Mouse (Mus musculus) heart, embryonic 11.5 days (tissue): Measurements from ENCODE around the gene Gla. TPM values are rescaled to one million over a fixed set of nuclear protein-coding genes. Genes with fewer than 3 reads are reported as not detected.

Experiments used
- ATAC-seq: fragments of 200-750 bp; cut with Nextera tagmentation; replicated peaks from 2 replicates; pipeline ENCODE4 v1.8.0; 2017; ENCODE audit warnings: moderate library complexity; ENCODE audit not compliant: insufficient number of reproducible peaks, low FRiP score, low TSS enrichment
- H3K27ac ChIP-seq: fragments of 300-500 bp; sonication (generic); 2 replicates; pipeline ENCODE4 v1.5.1; 2014; ENCODE audit warnings: mild to moderate bottlenecking, low read depth, low read length
- H3K27me3 ChIP-seq: fragments of 300-500 bp; sonication (generic); 2 replicates; pipeline ENCODE4 v1.6.1; 2014; ENCODE audit warnings: mild to moderate bottlenecking, low read length, mixed read lengths; ENCODE audit not compliant: control insufficient read depth, insufficient read depth
- H3K36me3 ChIP-seq: fragments of 300-500 bp; sonication (generic); 2 replicates; pipeline ENCODE4 v1.6.1; 2014; ENCODE audit warnings: mild to moderate bottlenecking, low read length, moderate library complexity, mixed read lengths; ENCODE audit not compliant: control insufficient read depth, insufficient read depth
- H3K4me1 ChIP-seq: fragments of 300-500 bp; sonication (generic); 2 replicates; pipeline ENCODE4 v1.6.1; 2014; ENCODE audit warnings: low read length; ENCODE audit not compliant: control insufficient read depth, insufficient read depth
- H3K4me2 ChIP-seq: fragments of 300-500 bp; sonication (generic); 2 replicates; pipeline ENCODE4 v1.6.1; 2014; ENCODE audit warnings: mild to moderate bottlenecking, moderate library complexity
- H3K4me3 ChIP-seq: fragments of 300-500 bp; sonication (generic); 2 replicates; pipeline ENCODE4 v1.5.1; 2014; ENCODE audit warnings: low read depth, low read length
- H3K9ac ChIP-seq: fragments of 300-500 bp; sonication (generic); 2 replicates; pipeline ENCODE4 v1.6.1; 2014; ENCODE audit warnings: mild to moderate bottlenecking, low read depth, low read length, moderate library complexity
- H3K9me3 ChIP-seq: fragments of 300-500 bp; sonication (generic); replicated peaks from 2 replicates; pipeline ENCODE4 v1.6.1; 2016; ENCODE audit warnings: low read length; ENCODE audit not compliant: control insufficient read depth
- WGBS: fragments of 180-500 bp; shearing (Covaris S2); extraction: QIAGEN DNeasy Blood & Tissue Kit; methylation state at CpG from one replicate; pipeline ENCODE4 v1.1.7; 2014; ENCODE audit not compliant: insufficient replicate concordance; 5-methylcytosine and 5-hydroxymethylcytosine counted together
- polyA plus RNA-seq: library from polyadenylated mRNA; unstranded; fragments of >200 nt; fragmentation: Nextera tagmentation; extraction: Ambion mirVana; gene quantifications from 2 replicates; pipeline ENCODE4 v1.2.1, GENCODE M21; 2014

Gla gene
- polyA plus RNA-seq, 1 experiment from 2014 or later: 3.7 TPM

DNA sequence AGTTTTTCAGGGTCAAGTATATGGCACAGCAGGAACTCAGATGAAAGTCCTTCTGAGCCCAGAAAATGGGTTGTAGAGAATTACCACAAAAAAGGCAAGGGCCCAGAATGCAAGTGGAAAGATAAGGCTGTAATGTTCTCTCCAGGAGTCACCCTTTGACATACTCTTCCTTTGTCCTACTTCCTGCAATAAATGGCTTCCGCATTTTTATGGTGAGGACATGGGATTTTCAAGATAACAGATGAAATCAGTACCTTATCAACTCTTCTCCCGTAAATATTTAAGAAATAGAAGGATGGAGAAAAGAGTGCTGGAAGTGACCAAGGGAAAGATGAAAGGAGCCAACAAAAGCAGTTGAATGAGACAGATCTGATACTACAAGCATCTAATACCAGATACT is 27.3 kb upstream of the Gla start:
- ATAC-seq: no peak
- no peak overlapping the region for H3K4me3 ChIP-seq
- 56% methylated on average over 2 of the region's 2 CpGs for WGBS

DNA sequence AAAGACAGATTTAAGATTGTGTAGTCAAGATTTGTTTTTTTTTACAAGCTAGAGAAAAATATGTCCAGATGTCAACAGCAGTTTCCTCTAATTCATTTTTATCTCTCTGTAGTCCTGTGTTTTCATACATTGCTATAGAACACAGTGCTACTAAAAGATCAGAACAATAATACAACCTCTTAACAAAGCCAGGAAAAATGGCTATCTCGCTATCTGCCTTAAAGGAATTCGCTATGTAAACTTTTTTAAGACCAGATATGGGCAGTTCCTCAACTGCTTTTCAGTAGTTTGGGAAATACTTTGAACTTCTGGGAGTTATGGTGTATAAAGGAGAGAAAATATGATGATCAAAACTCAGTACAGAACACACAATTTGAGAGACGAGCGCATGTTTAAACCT is 22.4 kb upstream of the Gla start:
- no peaks in the 10 kb centered on the region for H3K27me3 ChIP-seq
- H3K9me3 ChIP-seq: no peaks in the 10 kb centered on the region
- no peak overlapping the region for H3K4me2 ChIP-seq
- 72% methylated on average over 4 of the region's 4 CpGs for WGBS
- no peak overlapping the region for H3K9ac ChIP-seq
- no peak for ATAC-seq
- H3K4me3 ChIP-seq: no peak overlapping the region
- no peaks in the 10 kb centered on the region for H3K4me1 ChIP-seq
- H3K27ac ChIP-seq: no peak overlapping the region
- no peaks in the 10 kb centered on the region for H3K36me3 ChIP-seq

More for the DNA sequence above, 27.3 kb upstream of the Gla start:
- Histone ChIP-seq H3K9me3 (no peaks in the 10 kb centered on the region), H3K4me1 (no peaks in the 10 kb centered on the region), H3K27me3 (no peaks in the 10 kb centered on the region), H3K4me2 (no peak overlapping the region), H3K9ac (no peak overlapping the region), H3K36me3 (no peaks in the 10 kb centered on the region), H3K27ac (no peak overlapping the region)

DNA sequence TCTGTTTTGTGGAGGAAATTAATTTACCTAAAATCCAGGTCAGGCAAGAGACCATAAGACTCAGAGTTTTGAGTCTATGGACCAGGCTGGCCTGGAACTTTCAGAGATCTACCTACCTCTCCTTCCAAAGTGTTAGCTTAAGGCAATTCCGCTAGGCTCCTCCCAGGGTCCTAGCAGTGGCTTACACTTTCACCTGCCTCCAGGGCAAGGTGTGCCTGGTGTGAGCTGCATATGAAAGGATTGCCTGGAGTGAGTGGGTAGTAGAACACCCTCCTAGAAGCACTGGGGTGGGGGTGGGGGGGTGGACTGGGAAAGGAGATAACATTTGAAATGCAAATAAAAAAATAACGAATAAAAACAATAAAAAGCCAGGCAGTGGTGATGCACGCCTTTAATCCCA is 20.8 kb upstream of the Gla start:
- ATAC-seq: no peak

DNA sequence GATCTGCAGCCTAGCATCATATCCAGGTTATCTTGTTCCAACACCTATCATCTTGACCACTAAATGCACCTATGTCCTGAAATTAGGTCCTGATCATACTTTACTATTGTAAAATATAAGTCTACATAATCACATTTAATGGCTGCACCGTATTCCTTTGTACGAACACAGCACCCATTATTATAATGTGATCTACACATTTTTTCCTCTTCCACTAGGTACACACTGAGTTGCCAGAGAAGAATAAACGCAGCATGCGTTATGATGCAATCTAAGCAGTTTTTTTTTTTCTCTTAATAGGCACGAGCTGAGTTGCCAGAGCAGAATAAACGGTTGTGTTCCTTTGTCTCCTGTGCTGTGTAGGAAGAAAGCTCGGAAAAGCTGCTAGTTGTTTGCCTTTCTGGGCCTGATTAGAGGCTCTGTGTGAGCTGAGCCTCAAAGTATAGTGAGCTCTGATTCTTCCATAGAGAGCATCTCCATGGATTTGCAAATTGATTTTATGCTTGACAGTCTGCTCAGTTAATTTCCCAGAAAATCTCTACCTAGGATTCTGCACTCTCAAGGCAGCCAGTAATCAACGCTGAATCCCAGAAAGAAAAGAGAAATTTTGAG is 19.4 kb upstream of the Gla start:
- Histone ChIP-seq H3K4me3 (no peak overlapping the region), H3K27me3 (no peaks in the 10 kb centered on the region), H3K4me1 (no peaks in the 10 kb centered on the region), H3K9me3 (no peaks in the 10 kb centered on the region), H3K4me2 (no peak overlapping the region), H3K9ac (no peak overlapping the region), H3K36me3 (no peaks in the 10 kb centered on the region), H3K27ac (no peak overlapping the region)
- 54% methylated on average over 8 of the region's 8 CpGs for WGBS
- ATAC-seq: no peak

More for the DNA sequence above, 20.8 kb upstream of the Gla start:
- WGBS: 68% methylated on average over 3 of the region's 3 CpGs
- Histone ChIP-seq H3K9ac (no peak overlapping the region), H3K27me3 (no peaks in the 10 kb centered on the region), H3K27ac (no peak overlapping the region), H3K9me3 (no peaks in the 10 kb centered on the region), H3K4me2 (no peak overlapping the region), H3K4me3 (no peak overlapping the region), H3K36me3 (no peaks in the 10 kb centered on the region), H3K4me1 (no peaks in the 10 kb centered on the region)

DNA sequence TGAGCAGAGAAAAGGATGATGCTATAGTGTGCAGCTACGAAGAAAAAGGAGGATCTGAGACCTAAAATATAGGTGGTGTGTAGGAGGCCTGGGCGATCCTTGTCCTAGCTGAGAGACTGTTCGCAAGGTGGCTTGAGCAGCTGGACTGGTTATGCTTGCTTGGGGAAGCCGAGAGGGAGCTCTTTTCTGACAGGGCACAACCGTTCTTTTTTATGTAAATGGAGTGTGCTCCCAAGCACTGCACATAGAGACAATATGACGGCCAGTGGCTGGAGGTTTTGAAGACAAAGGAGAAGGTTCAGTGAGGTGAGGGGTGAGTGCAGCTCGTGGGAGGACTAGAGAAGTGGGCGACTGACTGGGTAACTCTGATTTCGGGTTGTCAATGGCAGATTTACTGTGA is 18.8 kb upstream of the Gla start:
- Histone ChIP-seq H3K9me3 (no peaks in the 10 kb centered on the region), H3K27me3 (no peaks in the 10 kb centered on the region), H3K4me2 (no peak overlapping the region), H3K9ac (no peak overlapping the region), H3K4me1 (no peaks in the 10 kb centered on the region), H3K36me3 (no peaks in the 10 kb centered on the region), H3K27ac (no peak overlapping the region), H3K4me3 (no peak overlapping the region)
- ATAC-seq: no peak
- WGBS: 63% methylated on average over 9 of the region's 9 CpGs

DNA sequence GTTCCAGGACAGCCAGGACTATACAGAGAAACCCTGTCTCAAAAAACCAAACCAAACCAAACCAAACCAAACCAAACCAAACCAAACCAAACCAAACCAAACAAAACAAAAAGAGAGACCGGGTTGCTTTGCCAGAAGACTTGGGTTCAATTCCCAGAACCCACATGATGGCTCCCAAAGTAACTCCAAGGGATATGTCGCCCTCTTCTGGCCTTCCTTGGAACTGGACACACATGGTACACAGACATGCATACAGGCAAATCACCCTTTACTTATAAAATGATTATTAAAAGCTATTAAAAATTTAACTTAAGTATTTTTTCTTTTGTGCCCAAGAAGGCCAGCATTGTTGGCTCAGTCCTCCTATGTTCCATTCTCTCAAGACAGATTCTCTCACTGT is 13.4 kb upstream of the Gla start:
- Histone ChIP-seq H3K4me2 (no peak overlapping the region), H3K27ac (no peak overlapping the region)
- no peak for ATAC-seq

DNA sequence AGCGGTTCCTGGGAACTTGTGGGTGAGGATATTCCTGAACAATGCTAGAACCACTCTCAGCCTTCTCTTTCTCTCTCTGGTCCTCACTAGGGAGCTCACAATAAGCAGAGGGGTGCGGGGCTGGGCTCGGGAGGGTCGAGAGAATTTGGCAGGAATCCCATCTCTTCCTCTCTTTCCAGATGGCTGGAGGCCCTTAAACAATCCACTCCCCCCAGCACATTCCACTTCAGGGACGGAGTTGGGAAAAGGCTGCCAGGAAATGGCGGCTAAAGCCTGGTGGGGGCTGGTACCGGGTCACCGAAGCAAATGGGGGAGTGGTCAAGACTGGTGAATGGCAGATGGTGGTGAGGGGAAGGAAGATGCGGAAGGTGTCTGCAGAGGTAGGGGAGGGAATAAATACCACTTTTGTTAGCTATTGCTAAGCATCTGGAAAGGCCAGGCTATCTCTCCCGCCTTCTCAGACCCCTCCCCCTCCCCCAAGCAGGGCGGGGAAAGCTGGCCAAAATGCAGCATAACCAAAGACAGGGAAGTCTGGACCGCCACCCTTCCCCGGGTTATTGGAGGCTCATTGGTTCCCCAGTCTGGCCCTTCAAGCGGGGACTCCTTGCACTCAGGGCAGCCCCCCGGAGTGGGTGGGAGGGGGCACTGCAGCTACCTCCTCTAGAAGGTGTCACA is 11.5 kb upstream of the Gla start:
- Histone ChIP-seq H3K4me2 (peak overlapping the region; percentile 58), H3K9me3 (no peaks in the 10 kb centered on the region), H3K27me3 (no peaks in the 10 kb centered on the region), H3K4me3 (peak overlapping the region; percentile 36), H3K4me1 (no peaks in the 10 kb centered on the region), H3K27ac (peak overlapping the region; percentile 85), H3K36me3 (no peaks in the 10 kb centered on the region), H3K9ac (peak overlapping the region; percentile 59)
- peak; percentile 84 for ATAC-seq
- 13% methylated on average over 15 of the region's 15 CpGs for WGBS

More for the DNA sequence above, 13.4 kb upstream of the Gla start:
- Histone ChIP-seq H3K27me3 (no peaks in the 10 kb centered on the region), H3K9ac (no peak overlapping the region), H3K4me1 (no peaks in the 10 kb centered on the region), H3K4me3 (no peak overlapping the region), H3K9me3 (no peaks in the 10 kb centered on the region), H3K36me3 (no peaks in the 10 kb centered on the region)
- 49% methylated on average over 2 of the region's 2 CpGs for WGBS

DNA sequence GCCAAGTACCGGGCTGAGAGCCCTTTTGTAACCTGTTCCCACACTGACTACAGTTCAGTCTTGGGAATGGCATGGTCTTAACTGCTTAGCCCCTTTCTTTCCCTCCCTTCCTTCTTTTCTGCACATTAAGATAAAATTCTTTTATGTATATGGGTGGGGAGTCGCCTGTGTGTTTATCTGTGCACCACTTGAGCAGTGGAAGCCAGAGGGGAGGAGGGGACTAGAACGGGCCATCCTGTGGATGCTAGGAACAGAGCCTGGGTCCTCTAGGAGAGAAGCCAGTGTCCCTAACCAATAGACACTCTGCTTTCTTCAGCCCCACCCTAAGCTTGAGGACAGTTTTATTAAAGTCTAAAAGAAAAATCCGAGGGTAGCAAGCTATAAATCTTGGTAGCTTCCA is 10.1 kb upstream of the Gla start:
- no peaks in the 10 kb centered on the region for H3K9me3 ChIP-seq
- H3K9ac ChIP-seq: no peak overlapping the region
- H3K27ac ChIP-seq: no peak overlapping the region
- H3K4me3 ChIP-seq: no peak overlapping the region
- 67% methylated on average over 4 of the region's 4 CpGs for WGBS
- H3K4me2 ChIP-seq: no peak overlapping the region
- no peak for ATAC-seq
- H3K36me3 ChIP-seq: no peaks in the 10 kb centered on the region
- no peaks in the 10 kb centered on the region for H3K4me1 ChIP-seq
- H3K27me3 ChIP-seq: no peaks in the 10 kb centered on the region

DNA sequence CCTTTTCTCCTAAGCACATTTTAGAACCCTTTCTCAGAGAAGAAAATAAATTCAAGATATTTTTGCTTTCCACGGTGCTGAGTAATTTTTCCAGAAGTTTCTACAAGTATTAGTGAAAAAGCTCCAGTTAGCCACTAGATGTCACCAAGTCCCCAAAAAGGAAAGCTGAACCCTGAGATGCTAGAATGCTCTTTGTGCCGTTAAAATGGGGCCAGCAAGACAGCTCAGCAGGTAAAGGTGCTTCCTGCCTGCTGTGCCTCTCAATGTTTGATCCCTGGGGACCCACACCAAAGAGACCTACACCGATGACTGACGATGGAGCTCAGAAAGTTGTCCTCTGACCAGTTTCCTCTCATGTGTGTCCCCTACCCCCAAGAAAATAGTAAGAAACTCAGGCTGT is 8.5 kb upstream of the Gla start:
- no peak for ATAC-seq
- Histone ChIP-seq H3K36me3 (no peaks in the 10 kb centered on the region), H3K27ac (no peak overlapping the region), H3K4me3 (no peak overlapping the region), H3K4me2 (no peak overlapping the region), H3K4me1 (no peaks in the 10 kb centered on the region), H3K27me3 (no peaks in the 10 kb centered on the region), H3K9ac (no peak overlapping the region), H3K9me3 (no peaks in the 10 kb centered on the region)
- 40% methylated on average over 4 of the region's 4 CpGs for WGBS
